Mouse (Mus musculus) embryonic facial prominence, embryonic 10.5 days (tissue): ENCODE data around the gene Gnl3l. TPM values are rescaled to one million over a fixed set of nuclear protein-coding genes. Genes with fewer than 3 reads are reported as not detected.
A peak's percentile ranks its signal among the peaks of the same experiment; 100 is the strongest.

Experiments used
- DNase-seq: peaks from one replicate; pipeline ENCODE4 v3.0.0-alpha.2; 2017; ENCODE audit warnings: low spot score
- H3K27ac ChIP-seq: fragments of 300-500 bp; sonication (generic); replicated peaks from 2 replicates; pipeline ENCODE4 v1.5.1; 2016; ENCODE audit warnings: mild to moderate bottlenecking
- H3K27me3 ChIP-seq: fragments of 300-500 bp; sonication (generic); replicated peaks from 2 replicates; pipeline ENCODE4 v1.6.1; 2016; ENCODE audit warnings: low read depth, mild to moderate bottlenecking; ENCODE audit not compliant: poor library complexity, severe bottlenecking
- H3K36me3 ChIP-seq: fragments of 300-500 bp; sonication (generic); replicated peaks from 2 replicates; pipeline ENCODE4 v1.6.1; 2016; ENCODE audit warnings: mild to moderate bottlenecking, moderate library complexity
- H3K4me1 ChIP-seq: fragments of 300-500 bp; sonication (generic); 2 replicates; pipeline ENCODE4 v1.6.1; 2016
- H3K4me3 ChIP-seq: fragments of 300-500 bp; sonication (generic); 2 replicates; pipeline ENCODE4 v1.5.1; 2016; ENCODE audit warnings: mild to moderate bottlenecking, moderate library complexity
- H3K9me3 ChIP-seq: fragments of 300-500 bp; sonication (generic); 2 replicates; pipeline ENCODE4 v1.6.1; 2016; ENCODE audit warnings: mild to moderate bottlenecking
- WGBS: fragments of 180-500 bp; shearing (Covaris S2); methylation state at CpG from one replicate; pipeline ENCODE4 v1.1.7; 2016; 5-methylcytosine and 5-hydroxymethylcytosine counted together
- polyA plus RNA-seq: library from polyadenylated mRNA; unstranded; fragments of >200 nt; fragmentation: Nextera tagmentation; extraction: Ambion mirVana; gene quantifications from 2 replicates; pipeline ENCODE4 v1.2.1, GENCODE M21; 2016

Gene Gnl3l
- polyA plus RNA-seq, 1 experiment from 2014 or later: 39.9 TPM

GRCm38 (mm10) chrX:151045850-151046249, 28.7 kb upstream of the Gnl3l start, which contains the start of gene Fgd1:
Gene Fgd1 (plus strand): TSS chrX:151046150.
- Histone ChIP-seq H3K27ac (peak within 1 kb of the TSS; percentile 95), H3K27me3 (peaks cover 23% of the 10 kb centered on the region), H3K36me3 (peaks cover 3% of the 10 kb centered on the region; the same call in 1 of the 2 replicates), H3K4me1 (peaks cover 22% of the 10 kb centered on the region), H3K9me3 (peaks cover 12% of the 10 kb centered on the region; the same call in 1 of the 2 replicates), H3K4me3 (peak within 1 kb of the TSS; percentile 77)
- WGBS: 95% methylated on average over 8 of the region's 8 CpGs
- DNase-seq: no peak

- DNase-seq: no peak
- 49% methylated on average over 5 of the region's 5 CpGs for WGBS
- H3K27ac ChIP-seq: no peak overlapping the region
- H3K4me3 ChIP-seq: no peak overlapping the region
- no peaks in the 10 kb centered on the region for H3K4me1 ChIP-seq
- no peaks in the 10 kb centered on the region for H3K9me3 ChIP-seq
- H3K36me3 ChIP-seq: no peaks in the 10 kb centered on the region
- peaks cover 12% of the 10 kb centered on the region for H3K27me3 ChIP-seq
Observed at GRCm38 (mm10) chrX:151041223-151041622, 24.1 kb upstream of the Gnl3l start.

- H3K4me1 ChIP-seq: no peaks in the 10 kb centered on the region
- 61% methylated on average over 3 of the region's 3 CpGs for WGBS
- no peak overlapping the region for H3K4me3 ChIP-seq
- DNase-seq: no peak
- H3K27me3 ChIP-seq: peaks cover 57% of the 10 kb centered on the region
- no peaks in the 10 kb centered on the region for H3K9me3 ChIP-seq
- no peaks in the 10 kb centered on the region for H3K36me3 ChIP-seq
- H3K27ac ChIP-seq: 0 out of 2 replicates have a peak overlapping the region, but pooled peaks have one; percentile 24
Observed at GRCm38 (mm10) chrX:151031400-151031799, 14.3 kb upstream of the Gnl3l start.

GRCm38 (mm10) chrX:151018798-151019197, 1.7 kb upstream of the Gnl3l start:
- H3K4me3 ChIP-seq: peak overlapping the region; percentile 61; the same call in 1 of the 2 replicates
- H3K36me3 ChIP-seq: peaks cover 10% of the 10 kb centered on the region
- H3K27ac ChIP-seq: no peak overlapping the region
- 78% methylated on average over 3 of the region's 3 CpGs for WGBS
- peaks cover 9% of the 10 kb centered on the region for H3K4me1 ChIP-seq
- no peaks in the 10 kb centered on the region for H3K9me3 ChIP-seq
- DNase-seq: no peak
- H3K27me3 ChIP-seq: peaks cover 28% of the 10 kb centered on the region

GRCm38 (mm10) chrX:151017897-151018296, 775 bp upstream of the Gnl3l start:
- H3K36me3 ChIP-seq: peaks cover 17% of the 10 kb centered on the region
- peak; percentile 9 for DNase-seq
- H3K27ac ChIP-seq: peak overlapping the region; percentile 86
- peak overlapping the region; percentile 61 for H3K4me3 ChIP-seq
- H3K9me3 ChIP-seq: no peaks in the 10 kb centered on the region
- peaks cover 9% of the 10 kb centered on the region for H3K4me1 ChIP-seq
- 12% methylated on average over 3 of the region's 3 CpGs for WGBS
- peaks cover 28% of the 10 kb centered on the region for H3K27me3 ChIP-seq

GRCm38 (mm10) chrX:150996775-150997174, 20.3 kb downstream of the Gnl3l start:
- no peaks in the 10 kb centered on the region for H3K4me1 ChIP-seq
- no peaks in the 10 kb centered on the region for H3K9me3 ChIP-seq
- peaks cover 95% of the 10 kb centered on the region for H3K36me3 ChIP-seq
- H3K27me3 ChIP-seq: peaks cover 42% of the 10 kb centered on the region
- no peak overlapping the region for H3K4me3 ChIP-seq
- 87% methylated on average over 3 of the region's 3 CpGs for WGBS
- DNase-seq: no peak
- H3K27ac ChIP-seq: no peak overlapping the region

GRCm38 (mm10) chrX:150981621-150982020, 35.5 kb downstream of the Gnl3l start:
- Histone ChIP-seq H3K36me3 (peaks cover 37% of the 10 kb centered on the region), H3K4me3 (no peak overlapping the region), H3K27ac (no peak overlapping the region), H3K27me3 (peaks cover 4% of the 10 kb centered on the region; the same call in 1 of the 2 replicates), H3K9me3 (no peaks in the 10 kb centered on the region), H3K4me1 (no peaks in the 10 kb centered on the region)
- 69% methylated on average over 1 of the region's 1 CpGs for WGBS
- DNase-seq: no peak

GRCm38 (mm10) chrX:150975424-150975823, 41.7 kb downstream of the Gnl3l start:
- no peaks in the 10 kb centered on the region for H3K9me3 ChIP-seq
- no peak for DNase-seq
- no peak overlapping the region for H3K27ac ChIP-seq
- no peak overlapping the region for H3K4me3 ChIP-seq
- peaks cover 9% of the 10 kb centered on the region for H3K27me3 ChIP-seq
- 92% methylated on average over 5 of the region's 5 CpGs for WGBS
- no peaks in the 10 kb centered on the region for H3K4me1 ChIP-seq
- H3K36me3 ChIP-seq: no peaks in the 10 kb centered on the region

GRCm38 (mm10) chrX:150963027-150963426, 54.1 kb downstream of the Gnl3l start:
- H3K9me3 ChIP-seq: no peaks in the 10 kb centered on the region
- no peak overlapping the region for H3K4me3 ChIP-seq
- peaks cover 4% of the 10 kb centered on the region; the same call in 1 of the 2 replicates for H3K27me3 ChIP-seq
- no peaks in the 10 kb centered on the region for H3K36me3 ChIP-seq
- WGBS: 33% methylated on average over 2 of the region's 2 CpGs
- no peak overlapping the region for H3K27ac ChIP-seq
- peak; percentile 12 for DNase-seq
- no peaks in the 10 kb centered on the region for H3K4me1 ChIP-seq

GRCm38 (mm10) chrX:150960702-150961101, 56.4 kb downstream of the Gnl3l start:
- DNase-seq: no peak
- H3K36me3 ChIP-seq: no peaks in the 10 kb centered on the region
- no peaks in the 10 kb centered on the region for H3K9me3 ChIP-seq
- H3K27ac ChIP-seq: no peak overlapping the region
- peaks cover 18% of the 10 kb centered on the region for H3K27me3 ChIP-seq
- no peak overlapping the region for H3K4me3 ChIP-seq
- no peaks in the 10 kb centered on the region for H3K4me1 ChIP-seq
- WGBS: 64% methylated on average over 5 of the region's 5 CpGs

GRCm38 (mm10) chrX:150956522-150957300, 60.4 kb downstream of the Gnl3l start:
- Histone ChIP-seq H3K36me3 (no peaks in the 10 kb centered on the region), H3K9me3 (no peaks in the 10 kb centered on the region), H3K27me3 (peaks cover 31% of the 10 kb centered on the region), H3K27ac (peak overlapping the region; percentile 84), H3K4me3 (peak overlapping the region; percentile 42), H3K4me1 (no peaks in the 10 kb centered on the region)
- 20% methylated on average over 25 of the region's 25 CpGs for WGBS
- peak; percentile 90 for DNase-seq

GRCm38 (mm10) chrX:150956016-150956415, 61.1 kb downstream of the Gnl3l start:
- H3K36me3 ChIP-seq: no peaks in the 10 kb centered on the region
- H3K4me3 ChIP-seq: peak overlapping the region; percentile 42; the same call in 1 of the 2 replicates
- 51% methylated on average over 1 of the region's 1 CpGs for WGBS
- H3K27me3 ChIP-seq: peaks cover 31% of the 10 kb centered on the region
- no peak for DNase-seq
- no peaks in the 10 kb centered on the region for H3K9me3 ChIP-seq
- peak overlapping the region; percentile 84 for H3K27ac ChIP-seq
- H3K4me1 ChIP-seq: no peaks in the 10 kb centered on the region

GRCm38 (mm10) chrX:150955441-150955840, 61.7 kb downstream of the Gnl3l start:
- Histone ChIP-seq H3K4me1 (no peaks in the 10 kb centered on the region), H3K27me3 (peaks cover 28% of the 10 kb centered on the region), H3K27ac (peak overlapping the region; percentile 84), H3K4me3 (no peak overlapping the region), H3K9me3 (no peaks in the 10 kb centered on the region), H3K36me3 (no peaks in the 10 kb centered on the region)
- 33% methylated on average over 2 of the region's 2 CpGs for WGBS
- peak; percentile 72 for DNase-seq
